Mouse (Mus musculus): ENCODE data around the gene 4933427I04Rik. TPM values are rescaled to one million over a fixed set of nuclear protein-coding genes. Genes with fewer than 3 reads are reported as not detected.

4933427I04Rik gene
- polyA plus RNA-seq, 1 experiment: not detected

DNA sequence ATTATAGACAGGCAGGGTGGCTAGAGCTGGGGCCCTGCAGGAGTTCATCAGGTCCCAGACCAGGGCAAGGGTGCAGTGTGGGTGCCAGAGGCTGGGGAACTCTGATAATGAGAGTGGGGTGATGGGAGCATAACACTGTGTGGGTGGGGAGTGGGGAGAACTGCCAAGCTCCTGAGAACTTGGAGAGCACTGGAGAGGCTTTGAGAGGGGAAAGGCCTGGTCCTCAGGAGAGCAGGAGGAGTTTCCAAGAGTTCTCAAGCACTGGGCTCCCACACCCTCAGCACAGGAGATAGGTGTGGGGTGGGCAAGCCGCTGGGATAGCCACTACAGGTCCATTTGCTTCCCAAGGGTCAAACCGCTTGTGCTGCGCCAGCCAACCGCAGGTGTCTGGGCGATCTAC lies 34.2 kb downstream of the 4933427I04Rik start:
- no peaks in the 10 kb centered on the region for H3K4me1 ChIP-seq

DNA sequence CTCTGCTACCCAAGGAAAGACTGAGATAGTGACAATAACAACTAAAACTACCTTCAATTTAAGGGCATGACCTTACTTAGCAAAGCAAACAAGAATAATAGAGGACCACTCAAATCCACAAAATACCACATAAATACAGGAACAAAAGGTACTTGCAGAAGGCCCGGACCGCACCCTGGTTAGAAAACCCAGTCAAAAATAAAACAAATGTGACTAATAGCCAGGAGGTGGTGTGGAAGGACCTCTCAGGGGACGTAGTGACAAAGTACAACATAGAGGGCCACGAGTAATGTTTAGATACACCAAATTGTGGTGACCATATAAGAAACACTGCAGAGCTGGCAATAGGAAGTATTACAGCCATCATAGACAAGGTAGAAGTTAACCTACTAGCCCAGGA lies 34.8 kb downstream of the 4933427I04Rik start:
- Histone ChIP-seq H3K4me3 (replicated peaks) (no peak overlapping the region), H3K27me3 (replicated peaks) (peaks cover 21% of the 10 kb centered on the region), H3K4me1 (no peaks in the 10 kb centered on the region), H3K36me3 (replicated peaks; ENCODE audit: low read length) (no peaks in the 10 kb centered on the region), H3K9me3 (peaks cover under 1% of the 10 kb centered on the region; the same call in 1 of the 2 replicates)
- TF ChIP-seq FLI1 (IDR thresholded peaks at IDR 0.05; ENCODE audit: low read length): no peak
- no peak for TF ChIP-seq GATA1 (IDR thresholded peaks at IDR 0.05; ENCODE audit: borderline replicate concordance, low read length)

More for the DNA sequence above, 34.2 kb downstream of the 4933427I04Rik start:
- no peaks in the 10 kb centered on the region for H3K36me3 ChIP-seq (replicated peaks; ENCODE audit: low read length)
- peaks cover 2% of the 10 kb centered on the region; the same call in 1 of the 2 replicates for H3K9me3 ChIP-seq
- peaks cover 21% of the 10 kb centered on the region for H3K27me3 ChIP-seq (replicated peaks)
- no peak overlapping the region for H3K4me3 ChIP-seq (replicated peaks)
- no peak for TF ChIP-seq GATA1 (IDR thresholded peaks at IDR 0.05; ENCODE audit: borderline replicate concordance, low read length)
- no peak for TF ChIP-seq FLI1 (IDR thresholded peaks at IDR 0.05; ENCODE audit: low read length)

DNA sequence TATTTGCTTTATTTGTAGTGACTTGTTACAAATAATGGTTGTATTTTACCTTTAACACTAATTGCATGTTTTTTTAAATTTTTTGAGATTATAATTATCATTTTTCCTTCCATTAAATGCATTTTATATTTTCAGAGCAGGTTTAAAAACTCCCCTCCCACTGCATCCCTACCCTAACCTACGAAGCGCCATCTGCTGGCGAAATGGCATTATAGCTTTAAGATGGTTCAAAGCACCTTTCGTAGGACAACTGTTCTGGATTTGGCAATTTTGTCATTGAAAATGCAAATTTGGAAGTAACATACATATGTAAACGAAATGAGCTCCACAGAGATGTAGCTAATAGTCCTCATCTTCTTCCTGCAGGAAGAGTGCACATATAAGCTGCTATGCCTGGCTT lies 39.2 kb downstream of the 4933427I04Rik start:
- no peak for TF ChIP-seq FLI1 (IDR thresholded peaks at IDR 0.05; ENCODE audit: low read length)
- no peak for TF ChIP-seq GATA1 (IDR thresholded peaks at IDR 0.05; ENCODE audit: borderline replicate concordance, low read length)
- H3K4me1 ChIP-seq: peaks cover 10% of the 10 kb centered on the region
- H3K27me3 ChIP-seq (replicated peaks): peaks cover 15% of the 10 kb centered on the region
- H3K4me3 ChIP-seq (replicated peaks): no peak overlapping the region
- no peaks in the 10 kb centered on the region for H3K9me3 ChIP-seq
- no peaks in the 10 kb centered on the region for H3K36me3 ChIP-seq (replicated peaks; ENCODE audit: low read length)

DNA sequence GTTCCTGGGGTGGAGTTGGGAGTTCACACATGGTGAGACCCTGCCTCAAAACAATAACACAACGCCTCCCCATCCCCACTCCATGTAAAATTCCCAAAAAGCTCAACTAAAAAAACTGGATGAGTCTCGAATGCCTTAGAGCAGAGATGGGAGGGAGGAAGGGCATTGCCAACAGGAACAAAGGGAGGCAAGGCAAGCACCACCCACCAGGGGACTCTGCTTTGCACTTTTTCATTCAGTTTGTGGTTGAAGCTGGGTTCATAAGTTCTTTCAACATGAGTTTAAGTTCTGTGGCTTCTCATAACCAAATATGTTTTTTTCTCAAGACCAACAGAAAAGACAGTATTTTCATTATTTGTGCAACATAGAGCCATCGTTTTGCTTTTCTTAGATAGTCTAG lies 44.0 kb downstream of the 4933427I04Rik start:
- Histone ChIP-seq H3K27me3 (replicated peaks) (no peaks in the 10 kb centered on the region), H3K9me3 (no peaks in the 10 kb centered on the region), H3K4me1 (peaks cover 37% of the 10 kb centered on the region), H3K36me3 (replicated peaks; ENCODE audit: low read length) (peaks cover 5% of the 10 kb centered on the region), H3K4me3 (replicated peaks) (peak overlapping the region; percentile 42)
- TF ChIP-seq GATA1 (IDR thresholded peaks at IDR 0.05; ENCODE audit: borderline replicate concordance, low read length) (no peak), FLI1 (IDR thresholded peaks at IDR 0.05; ENCODE audit: low read length) (no peak)

DNA sequence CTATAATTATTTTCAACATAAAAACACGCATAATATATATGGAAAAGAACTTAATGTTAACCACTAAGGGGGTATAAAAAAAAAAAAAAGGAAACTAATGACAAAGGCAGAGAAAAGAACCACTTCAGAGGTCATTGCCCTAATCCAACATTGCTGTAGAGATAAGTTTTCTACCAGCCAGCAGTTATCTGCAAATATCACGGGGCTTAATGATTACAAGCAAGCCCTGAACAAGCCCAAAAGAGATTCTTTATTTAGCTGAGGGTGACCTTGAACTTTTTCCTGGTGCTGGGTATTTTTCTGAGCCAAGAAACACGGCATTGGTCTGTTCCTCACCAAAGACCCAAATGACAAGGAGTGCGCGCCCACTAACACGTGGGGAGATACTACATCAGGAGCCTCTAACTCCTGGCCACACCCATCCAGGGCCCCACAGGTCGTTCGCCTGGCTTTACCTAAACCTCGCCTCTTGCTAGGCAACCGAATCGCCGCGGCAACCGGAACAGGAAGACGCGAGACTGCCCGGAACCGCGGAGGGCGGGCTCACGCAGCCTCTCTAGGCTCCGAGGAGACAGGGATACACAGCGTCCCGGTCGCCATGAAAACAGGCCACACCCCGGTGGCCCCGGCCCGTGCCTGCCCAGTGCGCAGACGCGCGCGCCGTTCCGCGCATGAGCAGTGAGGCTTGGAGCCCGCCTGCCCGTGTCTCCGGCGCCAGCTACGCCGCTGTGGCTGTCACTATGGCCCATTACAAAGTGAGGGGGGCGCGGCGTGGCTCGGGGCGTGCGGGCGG lies 45.0 kb downstream of the 4933427I04Rik start, which contains the start of gene Mycbp:
Mycbp (plus strand) TSS at position 500 of the 793 bp plus-strand sequence.
- H3K9me3 ChIP-seq: no peaks in the 10 kb centered on the region
- TF ChIP-seq GATA1 (IDR thresholded peaks at IDR 0.05; ENCODE audit: borderline replicate concordance, low read length) (no peak), FLI1 (IDR thresholded peaks at IDR 0.05; ENCODE audit: low read length) (no peak)
- no peaks in the 10 kb centered on the region for H3K27me3 ChIP-seq (replicated peaks)
- peak within 1 kb of the TSS; percentile 98 for H3K4me3 ChIP-seq (replicated peaks)
- peaks cover 16% of the 10 kb centered on the region for H3K36me3 ChIP-seq (replicated peaks; ENCODE audit: low read length)
- H3K4me1 ChIP-seq: peaks cover 48% of the 10 kb centered on the region

DNA sequence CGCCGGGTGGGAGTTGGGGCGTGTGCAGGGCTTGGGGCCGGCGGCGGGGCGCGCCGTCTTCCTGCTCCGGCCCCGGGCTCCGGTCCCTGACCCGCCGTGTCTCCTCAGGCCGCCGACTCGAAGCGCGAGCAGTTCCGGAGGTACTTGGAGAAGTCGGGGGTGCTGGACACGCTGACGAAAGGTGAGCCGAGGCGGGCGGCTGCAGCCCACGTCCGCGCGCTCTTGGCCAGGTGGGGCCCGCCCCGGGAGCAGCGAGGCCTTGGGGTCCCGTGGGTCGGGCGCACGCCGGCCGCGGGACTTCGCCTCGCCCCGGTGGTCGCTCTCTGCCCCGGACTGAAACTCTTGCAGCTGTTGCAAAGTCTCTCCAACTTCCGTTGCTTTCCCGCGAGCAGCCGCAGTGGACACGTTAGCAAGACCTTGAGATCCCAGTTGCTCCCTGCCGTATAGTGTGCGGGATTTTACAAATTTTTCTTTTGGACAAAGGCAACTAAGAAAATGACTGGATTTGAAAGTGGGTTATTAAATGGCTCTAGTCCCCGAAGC lies 45.7 kb downstream of the 4933427I04Rik start:
- TF ChIP-seq GATA1 (IDR thresholded peaks at IDR 0.05; ENCODE audit: borderline replicate concordance, low read length) (no peak), FLI1 (IDR thresholded peaks at IDR 0.05; ENCODE audit: low read length) (no peak)
- Histone ChIP-seq H3K4me3 (replicated peaks) (peak overlapping the region; percentile 98), H3K4me1 (peaks cover 48% of the 10 kb centered on the region), H3K36me3 (replicated peaks; ENCODE audit: low read length) (peaks cover 23% of the 10 kb centered on the region), H3K27me3 (replicated peaks) (no peaks in the 10 kb centered on the region), H3K9me3 (no peaks in the 10 kb centered on the region)

DNA sequence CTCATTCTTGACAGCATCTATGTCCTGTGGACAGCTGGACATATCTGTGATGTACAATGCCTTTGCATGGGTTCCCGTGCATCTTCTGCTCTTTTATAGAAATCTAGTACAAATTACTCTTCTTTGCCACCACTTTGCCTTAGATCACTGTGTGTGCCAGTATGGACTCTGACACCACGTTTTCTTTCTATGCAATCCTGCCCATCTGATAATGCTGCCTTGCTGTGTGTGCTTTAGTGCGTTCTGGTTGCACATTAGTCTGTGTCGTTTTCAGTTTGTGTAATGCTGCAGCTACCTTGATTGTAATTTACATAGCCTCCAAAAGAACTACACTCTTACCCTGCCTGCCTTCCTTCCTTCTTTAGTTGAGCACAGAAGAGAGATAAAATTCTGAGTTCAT lies 52.0 kb downstream of the 4933427I04Rik start:
- Histone ChIP-seq H3K4me1 (peaks cover 55% of the 10 kb centered on the region), H3K27me3 (replicated peaks) (no peaks in the 10 kb centered on the region), H3K36me3 (replicated peaks; ENCODE audit: low read length) (peaks cover 63% of the 10 kb centered on the region), H3K9me3 (no peaks in the 10 kb centered on the region), H3K4me3 (replicated peaks) (no peak overlapping the region)
- TF ChIP-seq FLI1 (IDR thresholded peaks at IDR 0.05; ENCODE audit: low read length) (no peak), GATA1 (IDR thresholded peaks at IDR 0.05; ENCODE audit: borderline replicate concordance, low read length) (no peak)

DNA sequence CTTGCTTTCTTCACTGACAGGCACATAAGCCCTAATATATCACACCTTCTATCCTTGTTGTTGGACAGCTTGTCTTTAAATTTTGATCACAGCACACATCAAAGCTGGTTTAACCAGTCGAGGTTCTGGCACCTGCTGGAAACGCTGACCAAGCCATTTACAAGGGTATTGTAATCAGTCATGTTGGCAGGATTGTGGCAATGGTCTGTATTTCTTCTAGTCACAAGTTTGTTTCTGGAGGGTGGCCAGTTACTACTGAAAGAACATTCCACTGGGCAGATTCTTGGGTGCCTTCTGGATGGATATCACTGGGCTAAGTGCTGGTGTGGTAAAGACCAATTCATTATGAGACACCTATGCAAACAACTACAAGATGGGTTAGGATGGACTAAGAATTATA lies 53.0 kb downstream of the 4933427I04Rik start:
- Histone ChIP-seq H3K4me3 (replicated peaks) (no peak overlapping the region), H3K27me3 (replicated peaks) (no peaks in the 10 kb centered on the region), H3K4me1 (peaks cover 51% of the 10 kb centered on the region), H3K36me3 (replicated peaks; ENCODE audit: low read length) (peaks cover 63% of the 10 kb centered on the region), H3K9me3 (no peaks in the 10 kb centered on the region)
- TF ChIP-seq GATA1 (IDR thresholded peaks at IDR 0.05; ENCODE audit: borderline replicate concordance, low read length) (no peak), FLI1 (IDR thresholded peaks at IDR 0.05; ENCODE audit: low read length) (no peak)

Other genes with a start within 250 kb of the 4933427I04Rik start
- 23.7 and 41.2 TPM in 2 replicates for gene Macf1, start 175.3 kb upstream of the 4933427I04Rik start, polyA plus RNA-seq (2012; ENCODE audit: insufficient read depth, low replicate concordance)
- 4.2 and 79.5 TPM in 2 replicates for gene Ndufs5, start 141.5 kb upstream of the 4933427I04Rik start, polyA plus RNA-seq (2012; ENCODE audit: insufficient read depth, low replicate concordance)
- 189 and 1,056 TPM in 2 replicates for gene Akirin1, start 109.3 kb upstream of the 4933427I04Rik start, polyA plus RNA-seq (2012; ENCODE audit: insufficient read depth, low replicate concordance)
- gene Rhbdl2, start 71.8 kb upstream of the 4933427I04Rik start, polyA plus RNA-seq (2012; ENCODE audit: insufficient read depth, low replicate concordance): not detected in 2 replicates
- 1.8 and 47.7 TPM in 2 replicates for gene Mycbp, start 45.2 kb downstream of the 4933427I04Rik start, polyA plus RNA-seq (2012; ENCODE audit: insufficient read depth, low replicate concordance)
- gene Rragc, start 57.8 kb downstream of the 4933427I04Rik start, polyA plus RNA-seq (2012; ENCODE audit: insufficient read depth, low replicate concordance): 5.8 and 10.4 TPM in 2 replicates
- gene 4930535I16Rik, start 58.3 kb downstream of the 4933427I04Rik start, polyA plus RNA-seq (2012; ENCODE audit: insufficient read depth, low replicate concordance): not detected in 2 replicates

Data from megakaryocyte, embryonic 14.5 days (primary cell).